Mouse (Mus musculus): ENCODE measurements around the gene Dapk2. TPM values are rescaled to one million over a fixed set of nuclear protein-coding genes. Genes with fewer than 3 reads are reported as not detected.

The Dapk2 gene
- polyA plus RNA-seq, 1 experiment from 2014 or later: 10.2 TPM

- no peaks in the 10 kb centered on the region for H3K9me3 ChIP-seq (replicated peaks; ENCODE audit: control insufficient read depth, low read length)
- no peak for ATAC-seq (ENCODE audit: insufficient read depth, low FRiP score)
- H3K9ac ChIP-seq (ENCODE audit: low read length): no peak overlapping the region
- no peak overlapping the region for H3K4me3 ChIP-seq (replicated peaks; ENCODE audit: low read length)
- H3K4me1 ChIP-seq (ENCODE audit: control insufficient read depth, insufficient read depth, low read length): peaks cover 27% of the 10 kb centered on the region; the same call in 1 of the 2 replicates
- no peaks in the 10 kb centered on the region for H3K27me3 ChIP-seq (ENCODE audit: control insufficient read depth, insufficient read depth, low read length)
- no peak overlapping the region; the same call in 1 of the 2 replicates for H3K27ac ChIP-seq (ENCODE audit: low read length)
- 51% methylated on average over 4 of the region's 4 CpGs for WGBS
- H3K36me3 ChIP-seq (ENCODE audit: control insufficient read depth, insufficient read depth, low read length): no peaks in the 10 kb centered on the region
- H3K4me2 ChIP-seq (ENCODE audit: low read depth, low read length): no peak overlapping the region
Observed at GRCm38 (mm10) chr9:66211420-66211819, 53.4 kb downstream of the Dapk2 start.

GRCm38 (mm10) chr9:66212088-66212487 lies 54.1 kb downstream of the Dapk2 start:
- Histone ChIP-seq H3K9ac (ENCODE audit: low read length) (no peak overlapping the region), H3K4me3 (replicated peaks; ENCODE audit: low read length) (no peak overlapping the region), H3K4me1 (ENCODE audit: control insufficient read depth, insufficient read depth, low read length) (peaks cover 27% of the 10 kb centered on the region; the same call in 1 of the 2 replicates), H3K4me2 (ENCODE audit: low read depth, low read length) (no peak overlapping the region), H3K9me3 (replicated peaks; ENCODE audit: control insufficient read depth, low read length) (no peaks in the 10 kb centered on the region), H3K27ac (ENCODE audit: low read length) (peak overlapping the region; percentile 72; the same call in 1 of the 2 replicates), H3K36me3 (ENCODE audit: control insufficient read depth, insufficient read depth, low read length) (no peaks in the 10 kb centered on the region), H3K27me3 (ENCODE audit: control insufficient read depth, insufficient read depth, low read length) (no peaks in the 10 kb centered on the region)
- 84% methylated on average over 2 of the region's 2 CpGs for WGBS
- no peak for ATAC-seq (ENCODE audit: insufficient read depth, low FRiP score)

- Histone ChIP-seq H3K9ac (ENCODE audit: low read length) (no peak overlapping the region), H3K36me3 (ENCODE audit: control insufficient read depth, insufficient read depth, low read length) (no peaks in the 10 kb centered on the region), H3K27ac (ENCODE audit: low read length) (peak overlapping the region; percentile 72), H3K4me1 (ENCODE audit: control insufficient read depth, insufficient read depth, low read length) (peaks cover 27% of the 10 kb centered on the region; the same call in 1 of the 2 replicates), H3K4me3 (replicated peaks; ENCODE audit: low read length) (no peak overlapping the region), H3K4me2 (ENCODE audit: low read depth, low read length) (no peak overlapping the region), H3K27me3 (ENCODE audit: control insufficient read depth, insufficient read depth, low read length) (no peaks in the 10 kb centered on the region), H3K9me3 (replicated peaks; ENCODE audit: control insufficient read depth, low read length) (no peaks in the 10 kb centered on the region)
- WGBS: 63% methylated on average over 5 of the region's 5 CpGs
- ATAC-seq (ENCODE audit: insufficient read depth, low FRiP score): no peak
Observed at GRCm38 (mm10) chr9:66212802-66213201, 54.8 kb downstream of the Dapk2 start.

GRCm38 (mm10) chr9:66213386-66214032 lies 55.5 kb downstream of the Dapk2 start:
- Histone ChIP-seq H3K9ac (ENCODE audit: low read length) (no peak overlapping the region), H3K4me3 (replicated peaks; ENCODE audit: low read length) (no peak overlapping the region), H3K4me2 (ENCODE audit: low read depth, low read length) (no peak overlapping the region), H3K27me3 (ENCODE audit: control insufficient read depth, insufficient read depth, low read length) (no peaks in the 10 kb centered on the region), H3K4me1 (ENCODE audit: control insufficient read depth, insufficient read depth, low read length) (peaks cover 27% of the 10 kb centered on the region; the same call in 1 of the 2 replicates), H3K27ac (ENCODE audit: low read length) (peak overlapping the region; percentile 72), H3K9me3 (replicated peaks; ENCODE audit: control insufficient read depth, low read length) (no peaks in the 10 kb centered on the region), H3K36me3 (ENCODE audit: control insufficient read depth, insufficient read depth, low read length) (no peaks in the 10 kb centered on the region)
- peak; percentile 75 for ATAC-seq (ENCODE audit: insufficient read depth, low FRiP score)
- WGBS: 34% methylated on average over 5 of the region's 5 CpGs

GRCm38 (mm10) chr9:66215551-66215950 lies 57.5 kb downstream of the Dapk2 start:
- peaks cover 26% of the 10 kb centered on the region; the same call in 1 of the 2 replicates for H3K4me1 ChIP-seq (ENCODE audit: control insufficient read depth, insufficient read depth, low read length)
- no peaks in the 10 kb centered on the region for H3K27me3 ChIP-seq (ENCODE audit: control insufficient read depth, insufficient read depth, low read length)
- no peaks in the 10 kb centered on the region for H3K9me3 ChIP-seq (replicated peaks; ENCODE audit: control insufficient read depth, low read length)
- no peak overlapping the region for H3K27ac ChIP-seq (ENCODE audit: low read length)
- H3K4me3 ChIP-seq (replicated peaks; ENCODE audit: low read length): no peak overlapping the region
- no peak overlapping the region for H3K4me2 ChIP-seq (ENCODE audit: low read depth, low read length)
- ATAC-seq (ENCODE audit: insufficient read depth, low FRiP score): no peak
- H3K9ac ChIP-seq (ENCODE audit: low read length): no peak overlapping the region
- H3K36me3 ChIP-seq (ENCODE audit: control insufficient read depth, insufficient read depth, low read length): no peaks in the 10 kb centered on the region

GRCm38 (mm10) chr9:66217970-66218369 lies 59.9 kb downstream of the Dapk2 start:
- no peak overlapping the region for H3K4me3 ChIP-seq (replicated peaks; ENCODE audit: low read length)
- H3K27ac ChIP-seq (ENCODE audit: low read length): no peak overlapping the region
- H3K9me3 ChIP-seq (replicated peaks; ENCODE audit: control insufficient read depth, low read length): no peaks in the 10 kb centered on the region
- H3K4me2 ChIP-seq (ENCODE audit: low read depth, low read length): no peak overlapping the region
- 59% methylated on average over 4 of the region's 4 CpGs for WGBS
- no peaks in the 10 kb centered on the region for H3K27me3 ChIP-seq (ENCODE audit: control insufficient read depth, insufficient read depth, low read length)
- H3K36me3 ChIP-seq (ENCODE audit: control insufficient read depth, insufficient read depth, low read length): no peaks in the 10 kb centered on the region
- peaks cover 7% of the 10 kb centered on the region; the same call in 1 of the 2 replicates for H3K4me1 ChIP-seq (ENCODE audit: control insufficient read depth, insufficient read depth, low read length)
- ATAC-seq (ENCODE audit: insufficient read depth, low FRiP score): no peak
- H3K9ac ChIP-seq (ENCODE audit: low read length): no peak overlapping the region

- no peak overlapping the region for H3K4me2 ChIP-seq (ENCODE audit: low read depth, low read length)
- H3K36me3 ChIP-seq (ENCODE audit: control insufficient read depth, insufficient read depth, low read length): no peaks in the 10 kb centered on the region
- ATAC-seq (ENCODE audit: insufficient read depth, low FRiP score): no peak
- WGBS: 64% methylated on average over 10 of the region's 10 CpGs
- H3K27ac ChIP-seq (ENCODE audit: low read length): no peak overlapping the region
- H3K9me3 ChIP-seq (replicated peaks; ENCODE audit: control insufficient read depth, low read length): no peaks in the 10 kb centered on the region
- H3K27me3 ChIP-seq (ENCODE audit: control insufficient read depth, insufficient read depth, low read length): no peaks in the 10 kb centered on the region
- no peak overlapping the region for H3K9ac ChIP-seq (ENCODE audit: low read length)
- no peak overlapping the region for H3K4me3 ChIP-seq (replicated peaks; ENCODE audit: low read length)
- H3K4me1 ChIP-seq (ENCODE audit: control insufficient read depth, insufficient read depth, low read length): no peaks in the 10 kb centered on the region
Observed at GRCm38 (mm10) chr9:66218917-66219725, 61.1 kb downstream of the Dapk2 start.

GRCm38 (mm10) chr9:66223872-66224271 lies 65.8 kb downstream of the Dapk2 start:
- no peak overlapping the region for H3K9ac ChIP-seq (ENCODE audit: low read length)
- no peaks in the 10 kb centered on the region for H3K27me3 ChIP-seq (ENCODE audit: control insufficient read depth, insufficient read depth, low read length)
- 74% methylated on average over 2 of the region's 2 CpGs for WGBS
- no peak overlapping the region for H3K4me3 ChIP-seq (replicated peaks; ENCODE audit: low read length)
- no peaks in the 10 kb centered on the region for H3K9me3 ChIP-seq (replicated peaks; ENCODE audit: control insufficient read depth, low read length)
- no peak overlapping the region for H3K27ac ChIP-seq (ENCODE audit: low read length)
- H3K4me1 ChIP-seq (ENCODE audit: control insufficient read depth, insufficient read depth, low read length): 0 out of 2 replicates have a peak, but pooled peaks cover 3% of the 10 kb centered on the region
- H3K4me2 ChIP-seq (ENCODE audit: low read depth, low read length): no peak overlapping the region
- H3K36me3 ChIP-seq (ENCODE audit: control insufficient read depth, insufficient read depth, low read length): no peaks in the 10 kb centered on the region
- ATAC-seq (ENCODE audit: insufficient read depth, low FRiP score): no peak
